Mouse (Mus musculus) heart, postnatal 25 days (tissue): ENCODE data around the gene Gm20388. TPM values are rescaled to one million over a fixed set of nuclear protein-coding genes. Genes with fewer than 3 reads are reported as not detected.
"Not testable (repeated sequence)": the region's sequence is repeated elsewhere in the genome, so short reads cannot be mapped to it uniquely, and the experiment has no call there.

Experiments used
- DNase-seq: peaks from one replicate; pipeline ENCODE4 v3.0.0; 2022; ENCODE audit warnings: low spot score
- intact Hi-C: fragments of 180-260 bp; cut with DNase I; formaldehyde crosslinking; loops from one replicate; pipeline ENCODE4 v1.15.1; 2025
- total RNA-seq, 2 experiments: library from RNA; stranded (reverse); gene quantifications; 2 replicates each; pipeline ENCODE4 v1.2.3; 2021

Gene Gm20388
- total RNA-seq, 2 experiments from 2014 or later, result 2.7 TPM; not detected in 1

DNA sequence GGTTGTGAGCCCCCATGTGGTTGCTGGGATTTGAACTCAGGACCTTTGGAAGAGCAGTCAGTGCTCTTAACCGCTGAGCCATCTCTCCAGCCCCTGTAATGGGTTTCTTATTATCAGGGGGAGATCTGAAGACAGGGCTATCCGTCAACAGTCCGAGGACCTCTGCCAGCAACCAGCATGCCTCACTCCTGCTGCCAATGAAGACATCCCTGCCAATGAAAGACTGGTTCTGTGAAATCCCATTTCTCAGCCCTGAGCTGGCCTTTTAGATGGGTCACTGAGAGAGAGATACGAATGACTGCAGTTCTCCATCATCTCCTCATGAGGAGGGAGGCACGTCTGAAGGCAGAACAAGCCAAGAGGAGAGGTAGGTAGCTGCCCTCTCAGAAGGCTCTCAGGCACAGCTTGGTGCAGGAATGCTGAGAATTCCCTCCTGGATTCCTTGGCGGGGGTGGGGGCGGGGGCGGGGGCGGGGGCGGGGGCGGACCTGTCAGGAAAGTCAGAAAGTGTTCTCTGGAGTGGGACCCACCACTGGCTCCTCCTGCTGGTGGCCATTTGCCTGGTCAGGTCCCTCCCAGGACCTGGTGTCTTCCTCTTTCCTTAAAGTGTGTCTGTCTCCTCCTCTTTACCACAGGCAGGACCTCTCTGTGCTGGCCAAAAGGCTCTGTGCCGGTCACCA is 2648.2 kb downstream of the Gm20388 start:
- DNase-seq, result no peak
- intact Hi-C loops, result no loop called here

- intact Hi-C loops, result no loop called here
- no peak for DNase-seq
Observed at GRCm38 (mm10) chr8:122561199-122561598, 2650.6 kb downstream of the Gm20388 start.

DNA sequence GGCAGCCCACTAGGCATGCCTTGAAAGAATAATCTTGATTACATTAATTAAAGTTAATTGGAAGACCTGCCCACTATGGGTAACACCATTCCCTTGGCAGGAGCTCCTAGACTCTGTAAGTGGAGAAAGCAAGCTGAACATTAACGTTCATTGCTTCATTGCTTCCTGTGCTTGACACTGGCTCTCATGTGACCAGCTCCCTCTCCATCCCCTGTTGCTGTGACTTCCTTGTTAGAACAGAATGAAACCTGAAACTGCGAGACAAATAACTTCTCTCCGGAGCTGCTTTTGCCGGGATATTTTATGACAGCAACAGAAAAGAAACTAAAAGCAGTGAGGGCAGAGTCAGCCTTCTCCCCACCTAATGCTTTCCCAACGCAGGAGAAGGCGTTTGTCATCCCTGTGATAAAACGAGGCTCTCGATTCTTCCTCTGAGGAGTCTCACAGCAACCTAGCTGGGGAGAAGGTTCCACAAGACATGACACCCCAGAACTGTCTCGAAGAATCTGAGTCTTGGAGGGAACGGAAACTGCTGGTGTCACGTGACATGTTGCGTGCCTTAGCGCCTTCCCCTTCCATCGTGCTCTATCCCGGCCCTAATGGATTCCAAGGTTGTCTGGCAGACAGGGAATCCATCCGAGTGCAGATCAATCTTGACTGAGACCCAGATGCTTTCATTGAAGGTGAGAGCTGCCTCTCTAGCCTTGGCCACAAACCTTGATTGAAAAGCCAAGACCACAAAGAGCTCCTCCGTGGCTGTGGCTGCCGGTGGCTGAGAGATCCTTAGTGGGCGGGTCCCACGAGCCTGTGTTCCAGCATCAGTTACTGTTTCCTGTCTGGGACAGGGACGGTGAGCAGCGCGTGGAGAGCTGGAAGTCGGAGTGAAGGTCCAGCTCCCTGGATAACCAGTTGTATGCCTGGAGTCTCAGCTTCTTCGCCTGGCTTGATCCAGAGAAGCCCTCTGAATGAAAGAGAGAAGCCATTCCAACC is 2654.0 kb downstream of the Gm20388 start:
- no peak for DNase-seq
- intact Hi-C loops, result no loop called here

DNA sequence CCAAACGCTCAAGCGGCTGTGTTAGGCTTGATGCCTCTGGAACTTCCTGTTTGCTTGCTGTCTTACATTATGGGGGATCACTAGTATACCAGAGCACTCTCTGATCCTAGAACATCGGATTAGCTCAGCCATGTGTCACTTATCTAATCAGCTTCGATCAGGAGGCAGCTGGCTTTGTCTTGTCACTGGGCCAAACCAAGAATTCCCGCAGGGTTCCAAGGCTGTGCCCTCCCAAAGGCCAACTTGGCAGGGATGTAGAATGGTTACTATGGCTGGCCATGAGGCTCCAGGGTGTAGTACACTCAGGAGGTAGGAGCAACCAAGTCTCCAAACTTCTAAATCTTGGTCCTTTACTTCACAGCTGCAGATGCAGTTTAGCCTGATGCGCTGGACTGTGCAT is 2656.1 kb downstream of the Gm20388 start:
- DNase-seq, result no peak
- intact Hi-C loops, result no loop called here

DNA sequence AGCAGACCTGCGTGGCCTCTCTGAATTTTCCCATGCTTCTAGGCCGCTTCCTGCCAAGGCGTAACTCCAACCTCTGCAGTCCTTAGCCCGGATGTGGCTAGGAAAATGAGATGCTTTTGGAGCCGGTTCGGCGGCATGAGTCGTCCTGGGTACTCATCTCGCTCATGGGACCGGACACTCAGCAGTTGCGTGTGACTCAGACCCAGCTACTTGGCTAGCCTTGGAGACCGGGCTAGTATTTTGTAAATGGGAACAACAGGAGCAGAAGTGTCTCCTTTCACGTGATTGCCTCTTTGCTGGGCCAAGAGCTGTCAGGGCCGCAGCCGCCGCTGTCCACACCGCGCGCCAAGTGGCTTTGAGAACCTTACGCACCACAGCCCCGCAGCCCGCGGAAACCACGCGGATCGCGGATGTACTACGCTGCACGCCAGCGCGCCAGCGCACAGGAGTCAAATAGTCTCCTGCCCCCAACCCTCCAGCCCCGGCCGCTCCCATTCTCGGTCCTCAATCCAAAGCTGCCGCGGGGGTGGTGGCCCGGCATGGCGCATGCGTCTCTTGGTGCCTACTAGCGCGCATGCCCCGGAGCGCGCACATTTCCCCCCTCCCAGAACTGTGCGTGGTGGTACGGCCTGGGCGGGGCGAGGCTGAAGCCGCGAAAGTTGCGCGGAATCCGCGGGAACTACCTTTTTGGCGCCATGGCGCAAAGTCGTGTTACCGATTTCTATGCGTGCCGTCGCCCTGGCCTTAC is 2656.9 kb downstream of the Gm20388 start, which contains the start of gene Cdt1:
Gene Cdt1 (plus strand): TSS at position 655 of the 748 bp plus-strand sequence.
- intact Hi-C loops, result no loop called here
- peak; percentile 91 for DNase-seq

DNA sequence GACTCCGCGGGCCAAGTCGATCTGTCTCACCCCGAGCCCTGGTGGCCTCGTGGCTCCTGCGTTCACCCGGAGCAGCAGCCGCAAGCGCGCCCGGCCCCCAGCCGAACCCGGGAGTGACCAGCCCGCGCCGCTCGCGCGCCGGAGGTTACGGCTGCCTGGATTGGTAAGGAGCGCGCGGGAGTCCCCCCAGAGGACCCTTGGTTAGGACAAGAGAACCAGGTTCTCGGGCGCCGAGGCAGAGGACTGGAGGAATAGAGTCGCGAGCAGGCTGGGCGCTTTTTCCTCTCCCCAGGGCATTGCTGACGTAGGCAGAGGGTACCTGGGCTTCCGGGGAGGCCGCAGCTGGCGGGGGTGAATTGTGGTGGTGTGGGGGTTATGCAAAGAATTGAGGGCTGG is 2657.5 kb downstream of the Gm20388 start:
- intact Hi-C loops, result no loop called here
- DNase-seq, result no peak

DNA sequence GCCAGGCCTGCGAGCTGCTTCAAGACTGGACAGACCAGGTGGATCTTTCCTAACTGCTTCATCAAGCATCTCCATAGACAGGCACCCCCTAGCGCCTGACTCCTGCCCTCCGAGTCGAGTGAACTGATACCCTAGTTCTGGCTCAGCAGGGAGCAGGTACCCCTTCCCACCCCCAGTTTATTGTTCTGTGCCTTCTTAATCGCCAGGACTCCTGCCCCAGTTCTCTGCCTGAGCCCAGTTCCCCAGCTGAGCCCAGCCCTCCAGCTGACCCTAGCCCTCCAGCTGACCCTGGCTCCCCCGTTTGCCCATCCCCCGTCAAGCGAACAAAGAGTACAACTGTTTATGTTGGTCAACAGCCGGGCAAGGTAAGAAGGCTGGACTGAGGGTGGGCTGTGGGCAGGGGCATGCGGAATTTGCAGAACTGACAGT is 2658.3 kb downstream of the Gm20388 start:
- intact Hi-C loops, result no loop called here
- no peak for DNase-seq

GRCm38 (mm10) chr8:122569329-122569728 is 2658.7 kb downstream of the Gm20388 start:
- DNase-seq, result no peak
- intact Hi-C loops, result no loop called here

DNA sequence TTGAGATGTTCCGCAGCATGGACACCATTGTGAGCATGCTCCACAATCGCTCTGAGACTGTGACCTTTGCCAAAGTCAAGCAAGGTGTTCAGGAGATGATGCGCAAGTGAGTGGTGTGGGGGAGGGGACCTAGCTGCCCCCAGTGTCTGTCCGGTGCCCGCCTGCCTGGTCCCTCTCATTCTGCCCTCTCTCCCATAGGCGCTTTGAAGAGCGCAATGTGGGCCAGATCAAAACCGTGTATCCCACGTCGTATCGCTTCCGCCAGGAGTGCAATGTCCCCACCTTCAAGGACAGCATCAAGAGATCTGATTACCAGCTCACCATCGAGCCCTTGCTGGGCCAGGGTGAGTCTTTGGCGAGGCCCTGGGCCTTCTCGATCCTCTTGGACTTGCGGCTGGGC is 2659.4 kb downstream of the Gm20388 start:
- intact Hi-C loops, result no loop called here
- no peak for DNase-seq

DNA sequence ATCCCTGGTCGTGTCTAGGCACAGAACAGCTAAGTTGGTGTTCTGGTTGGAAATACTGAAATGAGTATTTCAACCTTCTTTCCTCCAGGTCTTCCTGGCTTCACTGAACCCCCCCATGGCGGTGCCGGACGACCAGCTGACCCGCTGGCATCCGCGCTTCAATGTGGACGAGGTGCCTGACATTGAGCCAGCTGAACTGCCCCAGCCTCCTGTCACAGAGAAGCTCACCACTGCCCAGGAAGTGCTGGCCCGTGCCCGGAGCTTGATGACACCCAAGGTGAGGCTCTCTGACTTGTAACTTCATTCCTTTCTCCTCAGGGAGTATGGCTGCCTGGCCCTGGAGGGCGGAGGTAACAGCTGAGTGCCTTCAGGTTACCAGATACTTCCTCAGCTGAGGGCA is 2660.5 kb downstream of the Gm20388 start:
- DNase-seq, result no peak
- intact Hi-C loops, result no loop called here

DNA sequence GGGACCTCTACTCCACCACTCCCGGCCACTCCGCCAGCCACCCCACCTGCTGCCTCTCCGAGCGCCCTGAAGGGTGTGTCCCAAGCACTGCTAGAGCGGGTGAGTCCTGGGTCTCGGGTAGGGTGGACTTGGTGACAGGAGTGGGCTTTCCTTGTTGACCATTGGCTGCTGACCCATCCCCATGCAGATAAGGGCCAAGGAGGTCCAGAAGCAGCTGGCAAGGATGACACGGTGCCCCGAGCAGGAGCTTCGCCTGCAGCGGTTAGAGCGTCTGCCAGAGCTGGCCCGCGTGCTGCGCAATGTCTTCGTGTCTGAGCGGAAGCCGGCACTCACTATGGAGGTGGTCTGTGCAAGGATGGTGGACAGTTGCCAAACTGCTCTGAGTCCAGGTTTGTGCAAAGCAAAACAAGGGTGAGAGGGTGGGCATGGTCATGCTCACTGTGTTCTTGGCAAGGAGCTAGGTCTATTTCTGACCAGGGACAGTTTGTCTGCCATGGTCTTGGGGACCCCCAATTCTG is 2661.2 kb downstream of the Gm20388 start:
- intact Hi-C loops, result no loop called here
- DNase-seq, result no peak

GRCm38 (mm10) chr8:122572751-122573150 is 2662.1 kb downstream of the Gm20388 start:
- DNase-seq, result no peak

GRCm38 (mm10) chr8:122573176-122573575 is 2662.5 kb downstream of the Gm20388 start:
- DNase-seq, intact Hi-C loops: not testable (repeated sequence)

More at GRCm38 (mm10) chr8:122572751-122573150, 2662.1 kb downstream of the Gm20388 start:
- intact Hi-C loops, result no loop called here

GRCm38 (mm10) chr8:122573577-122573976 is 2662.9 kb downstream of the Gm20388 start:
- no peak for DNase-seq
- intact Hi-C loops, result no loop called here

- intact Hi-C loops, result no loop called here
- DNase-seq, result no peak
Observed at GRCm38 (mm10) chr8:122574264-122574663, 2663.6 kb downstream of the Gm20388 start.

DNA sequence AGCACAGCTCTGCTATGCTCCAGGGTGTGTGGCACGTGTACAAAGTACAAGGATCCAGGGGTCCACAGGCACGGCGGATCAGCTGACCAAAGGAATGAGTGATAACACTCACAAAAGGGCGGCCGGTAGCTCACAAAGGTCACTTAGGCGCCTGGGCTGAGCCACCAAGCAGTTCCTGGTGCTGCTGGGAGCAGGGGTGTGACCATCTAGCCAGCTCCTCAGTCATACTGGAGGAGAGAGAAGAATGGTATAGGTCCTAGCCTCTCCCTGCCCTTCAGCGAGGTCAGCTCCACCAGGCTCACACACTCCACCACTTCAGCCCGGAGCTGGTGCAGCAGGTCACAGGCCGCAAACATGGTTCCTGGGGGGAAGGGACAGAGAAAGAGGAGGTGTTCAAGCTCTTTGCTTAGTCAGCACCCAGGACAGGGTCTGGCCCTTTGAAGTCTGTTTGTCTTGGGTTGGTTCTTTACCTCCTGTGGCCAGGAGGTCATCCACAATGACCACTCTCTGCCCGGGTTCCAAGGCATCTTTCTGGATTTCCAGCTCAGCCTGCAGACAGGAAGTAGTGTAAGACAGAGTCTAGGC is 2664.1 kb downstream of the Gm20388 start:
- intact Hi-C loops, result no loop called here

DNA sequence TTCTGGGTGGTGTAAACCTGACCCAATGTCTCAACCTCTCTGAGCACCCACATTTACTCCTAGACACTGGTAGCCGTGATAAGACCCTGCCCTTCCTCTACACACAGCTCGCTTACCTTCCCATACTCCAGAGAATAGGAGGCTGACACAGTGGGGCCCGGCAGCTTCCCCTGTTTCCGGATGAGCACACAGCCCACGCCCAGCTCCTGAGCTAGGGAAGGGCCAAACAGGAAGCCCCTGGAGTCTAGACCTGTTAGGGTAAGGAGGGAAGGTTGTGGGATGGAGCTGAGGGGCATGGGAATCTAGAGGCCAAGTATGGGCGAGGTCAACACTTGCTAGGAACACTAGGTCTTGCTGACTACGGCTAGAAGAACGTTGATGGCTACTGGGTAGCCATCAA is 2664.6 kb downstream of the Gm20388 start:
- intact Hi-C loops, result no loop called here
- no peak for DNase-seq

More for the DNA sequence above, 2664.1 kb downstream of the Gm20388 start:
- DNase-seq, result no peak

GRCm38 (mm10) chr8:122575735-122576647 is 2665.3 kb downstream of the Gm20388 start:
- DNase-seq, result no peak
- intact Hi-C loops, result no loop called here

DNA sequence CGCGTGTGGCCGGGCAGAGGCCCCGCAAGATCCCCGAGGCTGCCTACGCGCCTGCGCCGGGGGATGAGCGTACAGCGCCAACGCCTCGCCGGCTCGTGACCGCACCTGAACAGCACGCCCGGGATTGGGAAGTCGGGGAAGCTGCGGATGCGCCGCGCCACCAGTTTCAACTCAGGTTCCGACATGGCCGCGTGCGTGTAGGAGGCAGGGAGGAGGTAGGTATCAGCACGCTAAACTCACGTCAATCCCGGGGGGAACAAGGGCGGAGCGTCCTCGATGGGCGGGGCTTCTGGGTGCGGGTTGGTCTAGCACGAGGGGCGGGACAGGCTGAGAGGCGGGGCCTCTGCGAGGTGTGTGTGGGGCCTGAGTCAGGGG is 2666.0 kb downstream of the Gm20388 start, which contains the start of gene Aprt:
Gene Aprt (minus strand): TSS at position 262 of the 375 bp plus-strand sequence.
- intact Hi-C loops, result no loop called here
- DNase-seq, result peak; percentile 87
